Mouse (Mus musculus): ENCODE measurements around the gene Pcp2. TPM values are rescaled to one million over a fixed set of nuclear protein-coding genes. Genes with fewer than 3 reads are reported as not detected.
"Not testable (repeated sequence)": the region's sequence is repeated elsewhere in the genome, so short reads cannot be mapped to it uniquely, and the experiment has no call there.

Pcp2 gene
- polyA plus RNA-seq, 1 experiment from 2014 or later = 1.5 TPM

DNA sequence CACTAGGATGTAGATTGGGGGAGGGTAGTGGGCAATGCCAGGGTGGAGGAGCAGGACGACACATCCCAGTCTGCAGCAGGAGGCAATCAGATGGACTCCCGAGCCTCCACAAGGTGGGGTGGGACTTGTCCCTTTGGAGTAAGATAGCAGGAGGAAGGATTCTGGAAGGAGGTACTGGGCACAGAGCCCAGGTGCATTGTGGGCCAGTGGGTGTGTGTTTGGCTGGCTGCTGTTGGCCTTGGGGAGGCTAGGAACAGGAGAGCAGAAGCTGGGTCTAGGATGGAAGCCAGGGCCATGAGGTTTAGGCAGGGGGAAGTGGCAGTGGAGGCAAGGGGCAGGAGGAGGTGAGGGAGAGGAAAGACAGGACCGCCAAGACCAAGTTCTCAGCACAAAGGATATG, 31.9 kb downstream of the Pcp2 start:
- WGBS = 76% methylated on average over 3 of the region's 3 CpGs
- Histone ChIP-seq H3K27me3 (ENCODE audit: control insufficient read depth, insufficient read depth, low read length) (no peaks in the 10 kb centered on the region), H3K9ac (replicated peaks; ENCODE audit: low read length) (no peak overlapping the region), H3K4me3 (ENCODE audit: low read depth, low read length) (no peak overlapping the region), H3K4me1 (ENCODE audit: control insufficient read depth, insufficient read depth, low read length) (no peaks in the 10 kb centered on the region), H3K4me2 (ENCODE audit: low read depth, low read length) (no peak overlapping the region), H3K9me3 (replicated peaks; ENCODE audit: control insufficient read depth, low read length) (no peaks in the 10 kb centered on the region), H3K27ac (replicated peaks; ENCODE audit: low read depth, low read length) (no peak overlapping the region), H3K36me3 (replicated peaks; ENCODE audit: control insufficient read depth, insufficient read depth, low read depth, low read length) (no peaks in the 10 kb centered on the region)
- DNase-seq (ENCODE audit: low spot score) (no peak), ATAC-seq (replicated peaks; ENCODE audit: insufficient number of reproducible peaks, low FRiP score, low TSS enrichment, low read depth) (no peak)

DNA sequence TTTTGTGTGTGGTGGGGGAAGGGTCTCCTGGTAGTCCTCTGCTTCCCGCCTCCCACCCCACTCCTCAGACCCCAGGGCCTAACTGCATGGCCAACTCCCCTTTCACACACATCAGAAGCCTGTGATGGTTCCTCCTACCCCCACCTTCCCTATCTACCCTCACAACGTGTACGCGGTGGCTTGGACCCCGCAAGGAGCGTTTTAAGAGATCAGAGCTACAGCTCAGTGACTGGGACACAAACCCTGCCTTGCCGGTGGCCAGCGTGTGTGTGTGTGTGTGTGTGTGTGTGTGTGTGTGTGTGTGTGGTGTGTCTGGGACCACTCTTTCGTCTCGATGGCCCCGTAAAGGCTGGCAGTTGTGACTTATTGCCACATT, 37.1 kb downstream of the Pcp2 start:
- Histone ChIP-seq H3K9me3 (replicated peaks; ENCODE audit: control insufficient read depth, low read length) (no peaks in the 10 kb centered on the region), H3K4me3 (ENCODE audit: low read depth, low read length) (peak overlapping the region; percentile 72), H3K4me2 (ENCODE audit: low read depth, low read length) (peak overlapping the region; percentile 96), H3K27me3 (ENCODE audit: control insufficient read depth, insufficient read depth, low read length) (0 out of 2 replicates have a peak, but pooled peaks cover 2% of the 10 kb centered on the region), H3K36me3 (replicated peaks; ENCODE audit: control insufficient read depth, insufficient read depth, low read depth, low read length) (no peaks in the 10 kb centered on the region), H3K4me1 (ENCODE audit: control insufficient read depth, insufficient read depth, low read length) (no peaks in the 10 kb centered on the region), H3K9ac (replicated peaks; ENCODE audit: low read length) (peak overlapping the region; percentile 76), H3K27ac (replicated peaks; ENCODE audit: low read depth, low read length) (no peak overlapping the region)
- ATAC-seq (replicated peaks; ENCODE audit: insufficient number of reproducible peaks, low FRiP score, low TSS enrichment, low read depth) = peak; percentile 32
- no peak for DNase-seq (ENCODE audit: low spot score)
- 1% methylated on average over 11 of the region's 11 CpGs for WGBS

- no peak overlapping the region; the same call in 1 of the 2 replicates for H3K27ac ChIP-seq (replicated peaks; ENCODE audit: low read depth, low read length)
- peak overlapping the region; percentile 96 for H3K4me2 ChIP-seq (ENCODE audit: low read depth, low read length)
- peak; percentile 80 for DNase-seq (ENCODE audit: low spot score)
- H3K9ac ChIP-seq (replicated peaks; ENCODE audit: low read length) = peak overlapping the region; percentile 76
- H3K4me1 ChIP-seq (ENCODE audit: control insufficient read depth, insufficient read depth, low read length) = no peaks in the 10 kb centered on the region
- no peaks in the 10 kb centered on the region for H3K9me3 ChIP-seq (replicated peaks; ENCODE audit: control insufficient read depth, low read length)
- peak; percentile 71 for ATAC-seq (replicated peaks; ENCODE audit: insufficient number of reproducible peaks, low FRiP score, low TSS enrichment, low read depth)
- 0 out of 2 replicates have a peak, but pooled peaks cover 2% of the 10 kb centered on the region for H3K27me3 ChIP-seq (ENCODE audit: control insufficient read depth, insufficient read depth, low read length)
- WGBS = 0% methylated on average over 73 of the region's 77 CpGs
- H3K36me3 ChIP-seq (replicated peaks; ENCODE audit: control insufficient read depth, insufficient read depth, low read depth, low read length) = no peaks in the 10 kb centered on the region
- H3K4me3 ChIP-seq (ENCODE audit: low read depth, low read length) = peak overlapping the region; percentile 72
Measured at GRCm38 (mm10) chr8:3587391-3588257, 37.7 kb downstream of the Pcp2 start.

- 6% methylated on average over 7 of the region's 7 CpGs for WGBS
- no peaks in the 10 kb centered on the region for H3K36me3 ChIP-seq (replicated peaks; ENCODE audit: control insufficient read depth, insufficient read depth, low read depth, low read length)
- peak within 1 kb of the TSS; percentile 76 for H3K9ac ChIP-seq (replicated peaks; ENCODE audit: low read length)
- H3K27ac ChIP-seq (replicated peaks; ENCODE audit: low read depth, low read length) = no peak within 1 kb of the TSS; the same call in 1 of the 2 replicates
- ATAC-seq (replicated peaks; ENCODE audit: insufficient number of reproducible peaks, low FRiP score, low TSS enrichment, low read depth) (no peak), DNase-seq (ENCODE audit: low spot score) (no peak)
- no peaks in the 10 kb centered on the region for H3K4me1 ChIP-seq (ENCODE audit: control insufficient read depth, insufficient read depth, low read length)
- 0 out of 2 replicates have a peak, but pooled peaks cover 2% of the 10 kb centered on the region for H3K27me3 ChIP-seq (ENCODE audit: control insufficient read depth, insufficient read depth, low read length)
- H3K4me3 ChIP-seq (ENCODE audit: low read depth, low read length) = peak within 1 kb of the TSS; percentile 72
- no peaks in the 10 kb centered on the region for H3K9me3 ChIP-seq (replicated peaks; ENCODE audit: control insufficient read depth, low read length)
- H3K4me2 ChIP-seq (ENCODE audit: low read depth, low read length) = peak within 1 kb of the TSS; percentile 96
Measured at GRCm38 (mm10) chr8:3586993-3587390, 38.4 kb downstream of the Pcp2 start, which contains the start of gene Camsap3. Camsap3 (plus strand) TSS chr8:3587293.

- no peak for DNase-seq (ENCODE audit: low spot score)
- Histone ChIP-seq H3K27ac (replicated peaks; ENCODE audit: low read depth, low read length) (no peak overlapping the region), H3K4me3 (ENCODE audit: low read depth, low read length) (no peak overlapping the region), H3K4me2 (ENCODE audit: low read depth, low read length) (no peak overlapping the region), H3K9me3 (replicated peaks; ENCODE audit: control insufficient read depth, low read length) (no peaks in the 10 kb centered on the region), H3K27me3 (ENCODE audit: control insufficient read depth, insufficient read depth, low read length) (0 out of 2 replicates have a peak, but pooled peaks cover 2% of the 10 kb centered on the region), H3K36me3 (replicated peaks; ENCODE audit: control insufficient read depth, insufficient read depth, low read depth, low read length) (no peaks in the 10 kb centered on the region), H3K9ac (replicated peaks; ENCODE audit: low read length) (no peak overlapping the region), H3K4me1 (ENCODE audit: control insufficient read depth, insufficient read depth, low read length) (no peaks in the 10 kb centered on the region)
- ATAC-seq (replicated peaks; ENCODE audit: insufficient number of reproducible peaks, low FRiP score, low TSS enrichment, low read depth) = no peak
- 96% methylated on average over 2 of the region's 2 CpGs for WGBS
Measured at GRCm38 (mm10) chr8:3586452-3586851, 38.9 kb downstream of the Pcp2 start.

DNA sequence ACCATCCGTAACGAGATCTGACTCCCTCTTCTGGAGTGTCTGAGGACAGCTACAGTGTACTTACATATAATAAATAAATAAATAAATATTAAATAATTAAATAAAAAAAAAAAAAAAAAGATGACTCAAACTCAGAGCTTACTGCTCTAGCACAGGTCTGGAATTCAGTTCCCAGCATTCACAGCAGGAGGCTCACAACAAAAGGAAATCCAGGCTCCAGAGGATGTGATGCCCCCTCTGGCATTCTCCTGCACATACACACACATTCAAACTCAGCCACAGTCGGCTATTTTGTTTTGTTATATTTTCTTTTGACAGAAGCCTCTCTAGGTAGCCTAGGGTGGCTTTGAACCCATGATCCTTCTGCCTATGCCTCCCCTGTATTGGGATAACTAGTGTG, 43.4 kb downstream of the Pcp2 start:
- not testable (repeated sequence) for DNase-seq (ENCODE audit: low spot score); H3K27ac ChIP-seq (replicated peaks; ENCODE audit: low read depth, low read length)

GRCm38 (mm10) chr8:3579390-3580364, 45.7 kb downstream of the Pcp2 start:
- 0 out of 2 replicates have a peak, but pooled peaks have one; percentile 15 for ATAC-seq (replicated peaks; ENCODE audit: insufficient number of reproducible peaks, low FRiP score, low TSS enrichment, low read depth)
- H3K9me3 ChIP-seq (replicated peaks; ENCODE audit: control insufficient read depth, low read length) = no peaks in the 10 kb centered on the region
- no peak overlapping the region; the same call in 1 of the 2 replicates for H3K9ac ChIP-seq (replicated peaks; ENCODE audit: low read length)
- DNase-seq (ENCODE audit: low spot score) = no peak
- no peaks in the 10 kb centered on the region for H3K36me3 ChIP-seq (replicated peaks; ENCODE audit: control insufficient read depth, insufficient read depth, low read depth, low read length)
- no peak overlapping the region for H3K4me2 ChIP-seq (ENCODE audit: low read depth, low read length)
- no peaks in the 10 kb centered on the region for H3K4me1 ChIP-seq (ENCODE audit: control insufficient read depth, insufficient read depth, low read length)
- 70% methylated on average over 9 of the region's 9 CpGs for WGBS
- H3K4me3 ChIP-seq (ENCODE audit: low read depth, low read length) = no peak overlapping the region
- H3K27me3 ChIP-seq (ENCODE audit: control insufficient read depth, insufficient read depth, low read length) = no peaks in the 10 kb centered on the region
- no peak overlapping the region for H3K27ac ChIP-seq (replicated peaks; ENCODE audit: low read depth, low read length)

More for the DNA sequence above, 43.4 kb downstream of the Pcp2 start:
- WGBS = 82% methylated on average over 1 of the region's 3 CpGs
- H3K36me3 ChIP-seq (replicated peaks; ENCODE audit: control insufficient read depth, insufficient read depth, low read depth, low read length); H3K27me3 ChIP-seq (ENCODE audit: control insufficient read depth, insufficient read depth, low read length); ATAC-seq (replicated peaks; ENCODE audit: insufficient number of reproducible peaks, low FRiP score, low TSS enrichment, low read depth); H3K4me3 ChIP-seq (ENCODE audit: low read depth, low read length); H3K9me3 ChIP-seq (replicated peaks; ENCODE audit: control insufficient read depth, low read length); H3K4me1 ChIP-seq (ENCODE audit: control insufficient read depth, insufficient read depth, low read length); H3K4me2 ChIP-seq (ENCODE audit: low read depth, low read length); H3K9ac ChIP-seq (replicated peaks; ENCODE audit: low read length): not testable (repeated sequence)

All from embryonic facial prominence, embryonic 11.5 days (tissue).